In genomic region chr7:107567261-107567671, GRCm38 (mm10) we compare ENCODE assay signal across 8 mouse cellular contexts. TPM values are rescaled to one million over a fixed set of nuclear protein-coding genes. Genes with fewer than 3 reads are reported as not detected.
DNase-seq lines count a peak whose midpoint lies in the region; ATAC-seq and TF ChIP-seq lines count a peak whose summit lies in the region.

Gene Olfml1 (plus strand): TSS chr7:107567446.

- H3K36me3 ChIP-seq in embryonic facial prominence, embryonic 13.5 days: peaks cover 18% of the 10 kb centered on the region
- no peaks in the 10 kb centered on the region for H3K36me3 ChIP-seq in heart, embryonic 11.5 days (ENCODE audit: control insufficient read depth, insufficient read depth, low read length)
- H3K36me3 ChIP-seq in kidney, embryonic 15.5 days: peaks cover 12% of the 10 kb centered on the region
- H3K36me3 ChIP-seq in limb, embryonic 11.5 days (ENCODE audit: control insufficient read depth, insufficient read depth, low read length): 0 out of 2 replicates have a peak, but pooled peaks cover 2% of the 10 kb centered on the region
- no peaks in the 10 kb centered on the region for H3K36me3 ChIP-seq in neural tube, embryonic 14.5 days (ENCODE audit: control insufficient read depth, insufficient read depth, low read length)
- H3K36me3 ChIP-seq in midbrain, embryonic 15.5 days (replicated peaks): no peaks in the 10 kb centered on the region

- DNase-seq in brain, embryonic 14.5 days (ENCODE audit: low read depth): peak; percentile 30
- peak; percentile 82 for DNase-seq in limb, embryonic 11.5 days (ENCODE audit: low spot score)
- no peak for DNase-seq in cerebellum, adult 11 months

- H3K4me3 ChIP-seq in embryonic facial prominence, embryonic 13.5 days: peak within 1 kb of the TSS; percentile 57
- H3K4me3 ChIP-seq in heart, embryonic 11.5 days (ENCODE audit: low read depth, low read length): peak within 1 kb of the TSS; percentile 30
- peak within 1 kb of the TSS; percentile 44 for H3K4me3 ChIP-seq in kidney, embryonic 15.5 days (replicated peaks)
- H3K4me3 ChIP-seq in limb, embryonic 11.5 days (ENCODE audit: low read depth, low read length): peak within 1 kb of the TSS; percentile 33
- no peak within 1 kb of the TSS for H3K4me3 ChIP-seq in neural tube, embryonic 14.5 days (ENCODE audit: low read depth, low read length)
- no peak within 1 kb of the TSS for H3K4me3 ChIP-seq in midbrain, embryonic 15.5 days

- no peaks in the 10 kb centered on the region for H3K27me3 ChIP-seq in embryonic facial prominence, embryonic 13.5 days
- no peaks in the 10 kb centered on the region for H3K27me3 ChIP-seq in heart, embryonic 11.5 days (ENCODE audit: control insufficient read depth, insufficient read depth, low read length)
- no peaks in the 10 kb centered on the region for H3K27me3 ChIP-seq in kidney, embryonic 15.5 days
- no peaks in the 10 kb centered on the region for H3K27me3 ChIP-seq in limb, embryonic 11.5 days (ENCODE audit: control insufficient read depth, insufficient read depth, low read length)
- H3K27me3 ChIP-seq in neural tube, embryonic 14.5 days (ENCODE audit: control insufficient read depth, insufficient read depth, low read length): no peaks in the 10 kb centered on the region
- no peaks in the 10 kb centered on the region for H3K27me3 ChIP-seq in midbrain, embryonic 15.5 days (replicated peaks)

- no peak for TF ChIP-seq CTCF in brain, embryonic 14.5 days (IDR thresholded peaks at IDR 0.05; ENCODE audit: borderline replicate concordance, extremely low read depth, insufficient read depth, insufficient read length)

- peak; percentile 87 for ATAC-seq in embryonic facial prominence, embryonic 13.5 days (ENCODE audit: insufficient number of reproducible peaks, insufficient read depth, low FRiP score, low TSS enrichment, low read depth)
- peak; percentile 67; the same call in 1 of the 2 replicates for ATAC-seq in heart, embryonic 11.5 days (replicated peaks; ENCODE audit: insufficient number of reproducible peaks, low FRiP score, low TSS enrichment)
- ATAC-seq in kidney, embryonic 15.5 days (replicated peaks; ENCODE audit: low FRiP score): peak; percentile 95
- ATAC-seq in limb, embryonic 11.5 days (ENCODE audit: insufficient number of reproducible peaks, low FRiP score, low TSS enrichment, low read depth): peak; percentile 97
- ATAC-seq in neural tube, embryonic 14.5 days (ENCODE audit: low read depth): peak; percentile 41; the same call in 1 of the 2 replicates
- no peak for ATAC-seq in midbrain, embryonic 15.5 days (replicated peaks)

- H3K4me1 ChIP-seq in embryonic facial prominence, embryonic 13.5 days: peaks cover 16% of the 10 kb centered on the region
- no peaks in the 10 kb centered on the region for H3K4me1 ChIP-seq in heart, embryonic 11.5 days (ENCODE audit: control insufficient read depth, insufficient read depth, low read length)
- H3K4me1 ChIP-seq in kidney, embryonic 15.5 days: peaks cover 32% of the 10 kb centered on the region
- H3K4me1 ChIP-seq in limb, embryonic 11.5 days (ENCODE audit: control insufficient read depth, insufficient read depth, low read length): peaks cover 7% of the 10 kb centered on the region
- H3K4me1 ChIP-seq in neural tube, embryonic 14.5 days (ENCODE audit: control insufficient read depth, insufficient read depth, low read length): no peaks in the 10 kb centered on the region
- H3K4me1 ChIP-seq in midbrain, embryonic 15.5 days: no peaks in the 10 kb centered on the region

- no peaks in the 10 kb centered on the region; the same call in 1 of the 2 replicates for H3K9me3 ChIP-seq in embryonic facial prominence, embryonic 13.5 days
- no peaks in the 10 kb centered on the region for H3K9me3 ChIP-seq in heart, embryonic 11.5 days (replicated peaks; ENCODE audit: control insufficient read depth, low read length)
- no peaks in the 10 kb centered on the region for H3K9me3 ChIP-seq in kidney, embryonic 15.5 days (replicated peaks)
- H3K9me3 ChIP-seq in limb, embryonic 11.5 days (ENCODE audit: control insufficient read depth, low read length): no peaks in the 10 kb centered on the region
- H3K9me3 ChIP-seq in neural tube, embryonic 14.5 days (ENCODE audit: control insufficient read depth, low read length): no peaks in the 10 kb centered on the region
- no peaks in the 10 kb centered on the region for H3K9me3 ChIP-seq in midbrain, embryonic 15.5 days

- 13% methylated on average over 7 of the region's 7 CpGs for WGBS in embryonic facial prominence, embryonic 13.5 days
- 45% methylated on average over 7 of the region's 7 CpGs for WGBS in heart, embryonic 11.5 days (ENCODE audit: insufficient replicate concordance)
- 13% methylated on average over 7 of the region's 7 CpGs for WGBS in kidney, embryonic 15.5 days
- WGBS in limb, embryonic 11.5 days: 7% methylated on average over 7 of the region's 7 CpGs
- 64% methylated on average over 7 of the region's 7 CpGs for WGBS in neural tube, embryonic 14.5 days
- WGBS in midbrain, embryonic 15.5 days: 67% methylated on average over 7 of the region's 7 CpGs

- H3K4me2 ChIP-seq in embryonic facial prominence, embryonic 13.5 days: peak within 1 kb of the TSS; percentile 69
- peak within 1 kb of the TSS; percentile 49 for H3K4me2 ChIP-seq in heart, embryonic 11.5 days
- H3K4me2 ChIP-seq in kidney, embryonic 15.5 days: peak within 1 kb of the TSS; percentile 50
- H3K4me2 ChIP-seq in limb, embryonic 11.5 days (ENCODE audit: low read depth, severe bottlenecking): peak within 1 kb of the TSS; percentile 45
- 0 out of 2 replicates have a peak within 1 kb of the TSS, but pooled peaks have one; percentile 8 for H3K4me2 ChIP-seq in neural tube, embryonic 14.5 days (ENCODE audit: low read depth, low read length)
- H3K4me2 ChIP-seq in midbrain, embryonic 15.5 days: no peak within 1 kb of the TSS

- no peak for TF ChIP-seq POLR2A in brain, embryonic 14.5 days (IDR thresholded peaks at IDR 0.05; ENCODE audit: borderline replicate concordance, extremely low read depth, insufficient read depth, insufficient read length, poor library complexity, severe bottlenecking)

- peak within 1 kb of the TSS; percentile 78 for H3K9ac ChIP-seq in embryonic facial prominence, embryonic 13.5 days
- 0 out of 2 replicates have a peak within 1 kb of the TSS, but pooled peaks have one; percentile 16 for H3K9ac ChIP-seq in heart, embryonic 11.5 days (ENCODE audit: low read depth, low read length)
- peak within 1 kb of the TSS; percentile 21; the same call in 1 of the 2 replicates for H3K9ac ChIP-seq in kidney, embryonic 15.5 days
- H3K9ac ChIP-seq in limb, embryonic 11.5 days (ENCODE audit: low read length): peak within 1 kb of the TSS; percentile 60
- no peak within 1 kb of the TSS for H3K9ac ChIP-seq in neural tube, embryonic 14.5 days (replicated peaks; ENCODE audit: low read depth, low read length)
- no peak within 1 kb of the TSS for H3K9ac ChIP-seq in midbrain, embryonic 15.5 days

- peak within 1 kb of the TSS; percentile 97 for H3K27ac ChIP-seq in embryonic facial prominence, embryonic 13.5 days
- peak within 1 kb of the TSS; percentile 62 for H3K27ac ChIP-seq in heart, embryonic 11.5 days (ENCODE audit: low read depth, low read length)
- peak within 1 kb of the TSS; percentile 92 for H3K27ac ChIP-seq in kidney, embryonic 15.5 days
- peak within 1 kb of the TSS; percentile 92 for H3K27ac ChIP-seq in limb, embryonic 11.5 days (replicated peaks; ENCODE audit: low read depth, low read length)
- no peak within 1 kb of the TSS for H3K27ac ChIP-seq in neural tube, embryonic 14.5 days (ENCODE audit: low read depth, low read length)
- no peak within 1 kb of the TSS for H3K27ac ChIP-seq in midbrain, embryonic 15.5 days

RNA-seq across cellular contexts. Expression of gene Olfml1, which starts in this region (rescaled TPM):
- 2.0 and 2.3 TPM in 2 replicates for polyA plus RNA-seq in brain, embryonic 14.5 days (2012; rRNA removed)
- 42.8 and 43.3 TPM in 2 replicates for polyA plus RNA-seq in embryonic facial prominence, embryonic 13.5 days (2015; fragmentation: Nextera tagmentation; extraction: Ambion mirVana)
- polyA plus RNA-seq in heart, embryonic 11.5 days (2014; fragmentation: Nextera tagmentation; extraction: Ambion mirVana): 7.3 and 8.2 TPM in 2 replicates
- polyA plus RNA-seq in kidney, embryonic 15.5 days (2015; fragmentation: Nextera tagmentation; extraction: Ambion mirVana): 24.1 and 26.1 TPM in 2 replicates
- polyA plus RNA-seq in limb, embryonic 11.5 days (2014; fragmentation: Nextera tagmentation; extraction: Ambion mirVana): 26.0 TPM in 2 replicates
- 0.28 and 4.6 TPM in 2 replicates for polyA plus RNA-seq in neural tube, embryonic 14.5 days (2014; fragmentation: Nextera tagmentation; extraction: Ambion mirVana)
- 3.1 and 4.6 TPM in 2 replicates for polyA plus RNA-seq in midbrain, embryonic 15.5 days (2015; fragmentation: Nextera tagmentation; extraction: Ambion mirVana)

Comparison
In these comparisons a context has a peak if more than half of its experiments do, and no peak if none do; other contexts are left out.
1. H3K27ac ChIP-seq: peak in embryonic facial prominence, embryonic 13.5 days (single experiment), heart, embryonic 11.5 days (single experiment), kidney, embryonic 15.5 days (single experiment) and limb, embryonic 11.5 days (single experiment); none in neural tube, embryonic 14.5 days (single experiment) and midbrain, embryonic 15.5 days (single experiment).
2. H3K4me3 ChIP-seq: peak in embryonic facial prominence, embryonic 13.5 days (single experiment), heart, embryonic 11.5 days (single experiment), kidney, embryonic 15.5 days (single experiment) and limb, embryonic 11.5 days (single experiment); none in neural tube, embryonic 14.5 days (single experiment) and midbrain, embryonic 15.5 days (single experiment).
3. H3K9ac ChIP-seq: peak in embryonic facial prominence, embryonic 13.5 days (single experiment), heart, embryonic 11.5 days (single experiment), kidney, embryonic 15.5 days (single experiment) and limb, embryonic 11.5 days (single experiment); none in neural tube, embryonic 14.5 days (single experiment) and midbrain, embryonic 15.5 days (single experiment).